Mouse (Mus musculus): ENCODE results near the gene Cldn24. TPM values are rescaled to one million over a fixed set of nuclear protein-coding genes. Genes with fewer than 3 reads are reported as not detected.
A peak's percentile ranks its signal among the peaks of the same experiment; 100 is the strongest.

The Cldn24 gene
- total RNA-seq, 2 experiments from 2014 or later: not detected

DNA sequence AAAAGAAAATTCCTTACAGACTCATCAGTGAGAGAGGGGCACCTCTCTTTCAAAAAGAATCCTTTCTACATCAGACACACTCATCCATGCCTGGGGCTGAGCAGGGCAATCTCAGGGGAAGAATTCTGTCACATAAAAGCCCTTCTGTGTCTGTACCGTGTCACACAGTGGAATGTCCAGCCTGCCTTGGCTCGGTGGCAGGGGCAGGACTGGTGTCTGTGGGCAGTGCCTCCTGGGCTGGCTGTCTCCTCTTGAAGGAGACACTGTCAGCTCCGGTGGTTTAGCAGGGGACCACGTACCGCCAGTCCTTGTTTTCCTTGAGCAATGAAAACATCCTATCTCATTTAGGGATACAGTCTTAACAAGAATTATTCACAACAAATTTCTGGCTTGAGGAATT lies 3.7 kb downstream of the Cldn24 start:
- DNase-seq (ENCODE audit: extremely low spot score in 1 of 2, low spot score in 1 of 2): no peak

DNA sequence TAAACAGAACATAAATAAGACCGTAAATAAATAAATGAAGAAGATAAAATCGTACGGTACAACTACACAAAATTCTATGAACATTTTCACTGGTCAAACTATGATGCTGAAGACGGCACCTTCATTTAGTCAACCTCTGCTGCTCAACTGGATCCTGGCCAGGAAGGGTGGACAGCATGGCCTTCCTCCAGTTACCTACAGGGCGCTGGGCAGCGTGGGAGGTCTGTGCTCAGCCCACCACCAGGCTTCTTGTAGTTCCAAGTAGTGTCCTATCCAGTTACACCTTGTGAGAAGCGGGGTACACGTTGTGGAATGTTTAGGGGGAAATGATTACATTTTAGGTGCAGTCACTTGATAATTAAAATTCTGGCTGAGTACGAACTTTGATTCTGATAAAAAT lies 5.0 kb downstream of the Cldn24 start:
- DNase-seq (ENCODE audit: extremely low spot score in 1 of 2, low spot score in 1 of 2): no peak

DNA sequence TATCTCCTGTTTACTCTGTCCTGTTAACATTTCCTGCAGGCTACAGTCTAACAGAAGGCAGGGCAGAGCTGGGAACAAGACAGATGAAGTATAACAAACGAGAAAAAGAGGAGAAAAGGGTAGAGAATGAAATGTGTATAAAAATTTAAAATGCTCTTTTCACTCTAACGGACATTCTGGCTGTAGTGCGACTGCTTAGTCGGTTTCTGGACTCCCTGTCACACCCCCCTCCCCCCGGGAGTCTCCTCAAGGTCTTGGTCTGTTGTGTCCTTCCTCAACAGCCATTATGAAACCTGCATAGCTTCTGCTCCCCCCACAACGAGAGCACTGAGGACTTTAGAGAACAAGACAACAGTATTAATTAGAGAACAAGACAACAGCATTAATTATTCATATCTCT lies 10.7 kb downstream of the Cldn24 start:
- DNase-seq (ENCODE audit: extremely low spot score in 1 of 2, low spot score in 1 of 2): no peak

DNA sequence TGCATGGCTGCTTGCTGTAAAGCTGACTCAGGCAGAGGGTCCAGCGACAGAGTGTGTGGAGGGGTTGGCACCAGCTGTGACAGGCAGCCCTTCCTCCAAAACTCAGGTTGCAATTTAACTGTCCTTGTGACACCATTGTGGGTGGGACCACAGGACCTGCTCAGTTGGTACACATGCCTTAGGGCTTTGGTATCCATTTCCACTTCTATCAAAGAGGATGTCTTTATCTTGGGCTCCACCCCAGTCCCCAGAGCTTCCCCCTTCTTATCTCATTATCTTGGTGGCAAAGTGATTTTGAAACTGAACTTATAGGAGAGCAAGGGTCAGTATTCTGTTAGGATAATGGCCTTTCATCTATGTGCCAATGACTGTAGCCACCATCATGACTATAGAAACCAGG lies 12.0 kb downstream of the Cldn24 start:
- no peak for DNase-seq (ENCODE audit: extremely low spot score in 1 of 2, low spot score in 1 of 2)

DNA sequence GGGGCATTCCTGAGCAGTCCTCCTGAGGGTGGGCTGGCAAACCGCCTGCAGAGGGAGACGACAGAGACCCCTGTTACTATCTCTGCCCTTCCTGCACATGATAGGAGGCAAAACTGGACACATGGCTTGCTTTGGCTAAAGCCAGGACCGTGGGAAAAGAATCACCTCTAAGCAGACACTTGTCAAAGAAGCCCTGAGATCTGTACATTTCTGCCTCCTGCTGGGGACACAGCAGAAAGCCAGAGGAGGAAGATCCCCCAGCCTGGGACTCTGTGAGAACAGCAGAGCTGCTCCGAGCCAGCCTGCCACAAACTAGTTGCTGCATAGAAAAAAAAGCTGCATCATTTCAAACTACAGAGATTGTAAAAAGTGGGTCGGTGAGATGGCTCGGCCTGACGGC lies 21.1 kb downstream of the Cldn24 start:
- DNase-seq (ENCODE audit: extremely low spot score in 1 of 2, low spot score in 1 of 2): no peak

DNA sequence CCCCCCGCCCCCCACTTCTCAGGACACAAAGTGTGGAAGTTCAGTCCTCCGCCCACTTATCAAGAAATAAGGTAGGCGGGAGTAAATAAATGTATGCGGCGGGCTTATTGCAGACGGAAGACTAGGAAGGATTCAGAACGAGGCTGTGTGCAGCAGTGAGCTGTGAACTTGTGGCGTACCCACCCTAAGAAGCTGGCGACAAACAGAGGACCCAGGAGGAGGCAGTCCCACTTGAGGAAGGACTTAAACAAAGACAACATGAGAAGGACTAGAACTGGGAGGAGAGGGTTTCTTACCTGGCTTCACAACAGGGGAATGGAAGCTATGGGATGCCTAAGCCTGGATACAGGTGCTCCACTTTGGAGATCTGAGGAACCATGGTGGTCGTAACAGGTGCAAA lies 21.7 kb downstream of the Cldn24 start:
- no peak for DNase-seq (ENCODE audit: extremely low spot score in 1 of 2, low spot score in 1 of 2)

DNA sequence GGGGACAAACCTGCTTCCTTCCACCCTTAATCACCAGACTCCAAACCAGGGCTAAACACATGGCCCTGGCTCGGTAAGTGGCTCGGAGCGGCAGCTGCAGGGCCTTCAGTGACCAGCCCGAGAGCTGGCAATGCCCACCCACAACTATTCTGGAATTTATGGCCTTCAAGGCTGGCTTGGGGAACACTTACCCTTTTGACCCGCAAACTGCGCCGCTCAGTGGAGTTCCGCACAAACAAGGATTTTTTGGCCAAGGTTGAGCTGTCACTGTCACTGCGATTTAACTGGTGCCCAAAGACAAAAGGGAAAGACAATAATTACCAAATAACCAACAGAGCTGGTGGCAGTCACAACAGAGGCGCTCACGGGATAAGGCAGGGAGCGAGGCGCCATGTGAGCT lies 24.0 kb downstream of the Cldn24 start:
- no peak for DNase-seq (ENCODE audit: extremely low spot score in 1 of 2, low spot score in 1 of 2)

DNA sequence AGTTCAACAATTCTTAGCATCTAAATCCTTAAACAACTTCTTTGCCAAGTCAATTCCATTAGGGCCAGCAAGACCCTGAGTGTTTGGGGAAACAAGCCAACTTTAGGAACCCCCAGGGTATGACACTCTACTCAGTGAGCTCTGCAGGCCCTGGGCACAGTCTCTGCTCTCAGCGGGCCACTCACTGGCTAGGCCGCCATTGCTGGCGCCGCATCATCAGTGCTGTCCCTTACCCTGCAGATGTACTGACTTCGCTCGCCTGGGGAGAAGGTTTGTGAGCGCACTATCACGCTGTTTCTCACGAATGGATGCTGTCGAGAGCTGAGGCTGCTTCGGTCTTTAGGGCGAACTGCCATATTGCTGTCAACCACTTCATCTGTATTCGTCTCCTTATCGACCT lies 25.2 kb downstream of the Cldn24 start:
- DNase-seq (ENCODE audit: extremely low spot score in 1 of 2, low spot score in 1 of 2): no peak

DNA sequence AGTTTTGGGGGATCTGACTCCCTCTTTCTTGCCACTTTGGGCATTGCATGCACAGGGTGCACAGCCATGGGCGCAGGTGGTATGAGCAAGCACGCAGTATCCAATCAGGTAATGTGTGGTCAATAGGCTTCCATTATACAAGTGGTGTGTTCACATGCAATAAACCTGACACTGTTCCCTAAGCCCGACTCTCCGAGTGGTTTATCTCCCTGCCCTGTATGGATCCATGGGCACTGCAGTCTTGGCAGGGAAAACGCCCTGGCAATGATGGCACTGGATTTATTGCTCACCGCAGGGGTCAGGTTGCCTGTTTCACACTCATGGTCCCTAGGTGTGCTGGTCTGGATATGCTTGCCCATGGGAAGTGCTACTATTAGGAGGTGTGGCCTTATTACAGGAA lies 26.0 kb downstream of the Cldn24 start:
- no peak for DNase-seq (ENCODE audit: extremely low spot score in 1 of 2, low spot score in 1 of 2)

DNA sequence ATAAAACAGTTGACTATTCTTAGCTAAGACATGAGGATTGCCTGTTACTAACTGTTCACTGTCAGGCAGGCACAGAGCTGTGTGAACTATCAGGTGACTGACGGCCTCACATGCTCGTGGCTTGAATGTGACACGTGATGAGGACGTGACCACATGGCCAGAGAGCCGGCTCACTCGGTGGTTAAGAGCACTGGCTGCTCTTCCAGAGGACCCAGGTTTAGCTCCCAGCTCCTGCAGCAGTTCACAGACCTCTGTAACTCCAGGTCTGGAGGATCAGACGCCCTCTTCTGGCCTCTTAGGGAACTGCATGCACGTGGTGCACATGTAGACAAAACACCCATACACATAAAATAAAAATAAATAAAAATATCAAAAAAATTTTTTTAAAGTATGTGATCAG lies 27.9 kb downstream of the Cldn24 start:
- DNase-seq (ENCODE audit: extremely low spot score in 1 of 2, low spot score in 1 of 2): no peak

DNA sequence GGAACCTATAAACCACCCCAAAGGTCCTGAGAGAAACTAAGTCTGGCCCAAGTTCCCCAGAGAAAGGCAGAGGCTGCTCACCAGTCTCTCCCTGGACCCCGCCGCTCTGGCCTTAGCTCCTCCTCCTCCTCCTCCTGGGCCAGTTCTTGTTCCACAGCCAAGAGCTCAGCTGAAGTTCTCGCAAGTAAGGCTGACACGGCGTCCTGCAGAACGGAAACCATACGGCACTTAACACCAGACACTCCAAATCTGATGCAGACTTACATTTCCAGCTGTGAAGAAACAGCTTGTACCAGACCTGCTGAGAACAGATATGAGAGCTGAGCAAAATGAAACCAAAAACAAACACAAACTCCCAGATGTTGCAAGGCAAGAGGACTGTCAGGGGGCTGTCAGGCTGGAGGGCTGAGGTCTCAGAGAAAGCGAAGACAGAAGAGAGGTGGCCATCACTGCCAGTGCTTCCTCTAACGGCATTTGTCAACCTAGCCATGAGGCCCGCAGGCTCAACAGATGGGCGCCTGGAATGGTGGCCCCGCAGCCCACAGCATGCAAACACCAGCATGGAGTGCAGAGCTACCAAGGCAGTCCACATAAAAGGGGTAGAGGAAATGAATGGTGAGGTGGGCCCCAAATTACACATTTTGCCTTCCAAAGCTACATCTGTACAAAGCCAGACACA lies 30.0 kb downstream of the Cldn24 start:
- no peak for DNase-seq (ENCODE audit: extremely low spot score in 1 of 2, low spot score in 1 of 2)

DNA sequence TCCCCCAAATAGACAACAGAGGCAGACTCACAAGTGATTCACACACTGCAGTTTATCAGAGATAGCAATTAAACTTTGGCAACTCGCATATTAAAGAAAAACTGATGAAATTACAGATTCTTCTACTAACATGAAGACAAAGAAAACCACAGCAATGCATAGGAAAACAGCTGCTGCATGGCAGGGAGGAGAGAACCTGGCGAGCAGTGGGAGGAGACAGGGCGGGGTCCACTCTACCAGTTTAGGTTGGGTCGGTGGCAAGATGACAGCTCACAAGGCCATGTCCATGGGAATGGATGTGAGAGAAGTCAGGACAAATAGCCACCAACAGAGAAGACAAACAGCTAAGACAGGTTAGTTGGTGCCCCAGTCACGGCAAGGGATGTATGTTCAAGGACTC lies 30.8 kb downstream of the Cldn24 start:
- no peak for DNase-seq (ENCODE audit: extremely low spot score in 1 of 2, low spot score in 1 of 2)

DNA sequence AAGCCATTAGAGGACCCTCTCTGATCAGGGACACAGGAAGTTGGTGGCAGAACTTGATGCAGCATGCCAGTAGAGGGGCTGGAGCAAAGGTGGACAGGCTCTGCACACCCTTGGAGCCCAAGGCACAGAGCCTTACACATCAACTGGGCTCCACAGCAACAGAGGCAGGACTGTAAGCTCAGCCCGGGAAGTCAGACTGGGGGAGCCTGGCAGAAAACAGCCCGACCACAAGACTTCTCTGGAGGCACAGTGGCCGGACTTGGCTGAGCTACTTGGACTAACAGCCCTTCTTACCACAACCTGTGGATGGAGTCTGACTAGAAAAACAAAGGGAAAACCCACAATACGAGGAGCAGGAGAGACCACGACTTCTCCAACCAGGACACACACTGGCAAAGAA lies 31.4 kb downstream of the Cldn24 start:
- no peak for DNase-seq (ENCODE audit: extremely low spot score in 1 of 2, low spot score in 1 of 2)

DNA sequence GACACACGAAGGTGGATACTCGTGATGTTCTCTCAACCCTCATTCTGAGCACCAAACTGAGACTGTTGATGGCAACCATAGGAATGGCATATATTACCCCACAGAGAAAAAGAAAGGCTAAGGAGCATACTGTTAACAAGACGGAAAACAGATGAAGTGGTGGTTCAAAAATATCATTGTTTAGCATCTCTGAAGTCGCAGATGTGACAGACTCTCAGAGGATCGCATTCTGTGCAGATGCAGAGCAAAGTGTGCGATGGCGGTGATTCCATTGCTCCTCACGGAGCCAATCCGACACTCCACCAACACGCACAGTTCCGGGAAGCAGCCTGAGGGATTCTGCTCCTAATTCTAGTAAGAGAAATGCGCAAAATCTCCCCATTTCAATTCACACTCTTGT lies 37.3 kb downstream of the Cldn24 start:
- DNase-seq (ENCODE audit: extremely low spot score in 1 of 2, low spot score in 1 of 2): no peak

DNA sequence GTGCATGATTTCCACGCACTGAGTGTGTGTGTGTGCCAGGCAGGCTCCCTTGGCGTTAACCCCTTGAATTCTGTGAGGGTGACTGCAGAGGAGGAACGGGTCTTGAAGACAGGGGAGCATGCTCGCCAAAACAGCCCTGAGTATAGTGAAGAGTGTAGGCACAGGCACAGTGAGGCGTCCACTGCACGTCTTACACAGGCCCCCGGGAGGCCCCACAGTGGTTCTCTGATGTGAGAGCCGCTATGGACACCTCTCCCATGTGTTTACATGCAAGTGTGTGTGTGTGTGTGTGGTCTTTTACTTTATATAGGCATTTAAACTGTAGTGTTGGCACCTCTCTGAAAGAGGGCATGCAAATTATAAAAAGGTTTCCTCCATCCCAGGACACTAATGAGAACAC lies 44.6 kb downstream of the Cldn24 start:
- DNase-seq (ENCODE audit: extremely low spot score in 1 of 2, low spot score in 1 of 2): no peak

DNA sequence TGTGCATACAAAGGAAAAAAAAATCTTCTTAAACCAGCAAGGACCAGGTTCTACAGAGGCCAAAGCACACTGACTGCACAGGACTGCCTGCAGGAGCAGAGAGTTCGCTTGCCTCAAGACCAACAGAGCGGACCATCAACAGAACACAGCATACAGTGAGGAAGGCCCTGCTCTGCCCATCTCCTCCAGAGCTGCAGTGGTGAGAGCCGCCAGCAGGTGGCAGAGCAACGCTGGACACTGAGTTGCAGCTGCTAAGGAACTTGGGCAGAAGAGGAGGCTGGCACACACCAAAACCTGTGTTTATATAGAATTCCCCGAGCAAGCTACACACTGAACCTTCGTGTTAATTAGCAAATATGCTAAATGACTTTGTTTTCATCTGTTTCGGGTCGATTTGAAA lies 45.1 kb downstream of the Cldn24 start:
- peak; percentile 83 to 97 for DNase-seq (ENCODE audit: extremely low spot score in 1 of 2, low spot score in 1 of 2)

Other genes with a start within 250 kb of the Cldn24 start
- gene Ing2, start 146.6 kb upstream of the Cldn24 start, total RNA-seq (2021): 10 to 100 TPM; 33.7 to 37.4 TPM
- 10 to 100 TPM; 15.1 to 16.5 TPM for gene Cdkn2aip, start 108.2 kb upstream of the Cldn24 start, total RNA-seq (2021)
- gene Cldn22, start 2.3 kb downstream of the Cldn24 start, total RNA-seq (2021): 1 to 10 TPM; 3.8 to 4.2 TPM
- gene Wwc2, start 168.8 kb downstream of the Cldn24 start, total RNA-seq (2021): 10 to 100 TPM; 28.0 to 29.0 TPM